Mouse (Mus musculus): ENCODE results near the gene Kcnh6. TPM values are rescaled to one million over a fixed set of nuclear protein-coding genes. Genes with fewer than 3 reads are reported as not detected.

Kcnh6 gene
- polyA plus RNA-seq, 1 experiment: 2.1 TPM

DNA sequence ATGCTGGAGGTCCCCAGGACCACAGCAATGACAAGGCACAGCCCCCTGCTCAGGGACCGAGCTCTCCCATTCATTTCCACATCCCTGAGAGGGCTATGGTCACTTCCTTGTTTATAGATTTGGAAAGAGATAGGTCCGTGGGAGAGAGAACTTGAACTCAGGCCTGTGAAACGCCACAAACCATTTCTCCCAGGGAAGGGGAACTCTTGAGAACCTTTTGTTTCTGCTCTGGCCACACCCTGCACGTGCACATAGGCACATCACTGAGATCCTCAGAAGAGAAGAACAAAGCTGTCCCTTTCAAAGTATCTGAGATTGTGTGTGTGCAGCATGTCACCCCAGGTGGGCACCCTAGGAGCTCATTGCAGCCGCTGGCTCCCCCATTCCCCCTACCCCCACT, 29.3 kb upstream of the Kcnh6 start:
- TF ChIP-seq POLR2A (IDR thresholded peaks at IDR 0.05; ENCODE audit: borderline replicate concordance, extremely low read depth, insufficient read depth, insufficient read length, poor library complexity, severe bottlenecking): no peak
- TF ChIP-seq CTCF (IDR thresholded peaks at IDR 0.05; ENCODE audit: borderline replicate concordance, extremely low read depth, insufficient read depth, insufficient read length): no peak
- DNase-seq (ENCODE audit: low read depth): no peak

DNA sequence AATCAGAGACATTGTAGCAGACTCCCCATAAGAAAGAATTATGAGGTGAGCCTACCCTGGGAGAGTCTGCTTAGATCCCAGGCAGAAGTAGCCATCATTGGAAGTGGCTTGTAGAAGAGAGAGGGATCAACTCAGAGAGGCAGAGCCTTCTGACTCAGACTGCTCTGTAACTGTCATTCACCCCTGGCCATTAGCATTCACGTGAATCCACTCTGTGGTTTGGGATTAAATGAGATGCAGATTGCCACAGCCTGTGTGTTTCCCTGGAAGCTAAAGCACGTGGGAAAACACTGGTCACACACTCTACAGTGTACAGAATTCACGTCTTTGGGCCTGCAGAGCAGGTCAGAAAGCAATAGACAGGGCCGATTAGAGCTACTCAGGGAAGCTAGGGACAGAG, 23.5 kb upstream of the Kcnh6 start:
- DNase-seq (ENCODE audit: low read depth): no peak
- TF ChIP-seq CTCF (IDR thresholded peaks at IDR 0.05; ENCODE audit: borderline replicate concordance, extremely low read depth, insufficient read depth, insufficient read length) (no peak), POLR2A (IDR thresholded peaks at IDR 0.05; ENCODE audit: borderline replicate concordance, extremely low read depth, insufficient read depth, insufficient read length, poor library complexity, severe bottlenecking) (no peak)

GRCm38 (mm10) chr11:105987446-105987845, 20.5 kb upstream of the Kcnh6 start:
- TF ChIP-seq POLR2A (IDR thresholded peaks at IDR 0.05; ENCODE audit: borderline replicate concordance, extremely low read depth, insufficient read depth, insufficient read length, poor library complexity, severe bottlenecking) (no peak), CTCF (IDR thresholded peaks at IDR 0.05; ENCODE audit: borderline replicate concordance, extremely low read depth, insufficient read depth, insufficient read length) (no peak)
- no peak for DNase-seq (ENCODE audit: low read depth)

- no peak for DNase-seq (ENCODE audit: low read depth)
- TF ChIP-seq CTCF (IDR thresholded peaks at IDR 0.05; ENCODE audit: borderline replicate concordance, extremely low read depth, insufficient read depth, insufficient read length) (no peak), POLR2A (IDR thresholded peaks at IDR 0.05; ENCODE audit: borderline replicate concordance, extremely low read depth, insufficient read depth, insufficient read length, poor library complexity, severe bottlenecking) (no peak)
These were observed 18.5 kb upstream of the Kcnh6 start for GRCm38 (mm10) chr11:105989446-105989845.

DNA sequence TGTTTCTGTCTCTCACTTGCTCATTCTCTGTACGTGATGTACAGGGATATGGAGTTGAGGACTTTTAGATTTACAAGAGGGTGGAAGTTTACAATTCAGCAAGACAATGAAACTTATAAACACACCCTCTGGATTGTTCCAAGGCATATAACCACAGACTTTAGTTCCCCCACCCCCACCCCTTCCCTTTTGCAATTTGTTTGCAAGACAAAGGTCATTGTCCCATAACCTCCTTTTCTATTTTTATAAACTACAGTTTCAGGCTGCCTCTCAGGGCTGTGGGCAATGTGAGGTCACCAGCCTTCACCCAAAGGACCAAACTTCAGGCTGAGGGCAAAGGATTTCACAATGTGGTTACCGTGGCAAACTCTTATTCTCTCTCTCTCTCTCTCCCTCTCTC, 17.7 kb upstream of the Kcnh6 start:
- no peak for DNase-seq (ENCODE audit: low read depth)
- TF ChIP-seq CTCF (IDR thresholded peaks at IDR 0.05; ENCODE audit: borderline replicate concordance, extremely low read depth, insufficient read depth, insufficient read length): no peak
- no peak for TF ChIP-seq POLR2A (IDR thresholded peaks at IDR 0.05; ENCODE audit: borderline replicate concordance, extremely low read depth, insufficient read depth, insufficient read length, poor library complexity, severe bottlenecking)

- no peak for DNase-seq (ENCODE audit: low read depth)
- no peak for TF ChIP-seq POLR2A (IDR thresholded peaks at IDR 0.05; ENCODE audit: borderline replicate concordance, extremely low read depth, insufficient read depth, insufficient read length, poor library complexity, severe bottlenecking)
- TF ChIP-seq CTCF (IDR thresholded peaks at IDR 0.05; ENCODE audit: borderline replicate concordance, extremely low read depth, insufficient read depth, insufficient read length): no peak
These were observed 13.5 kb upstream of the Kcnh6 start, which contains the start of gene Ace3 for GRCm38 (mm10) chr11:105994375-105994774. Ace3 (plus strand) TSS chr11:105994675.

DNA sequence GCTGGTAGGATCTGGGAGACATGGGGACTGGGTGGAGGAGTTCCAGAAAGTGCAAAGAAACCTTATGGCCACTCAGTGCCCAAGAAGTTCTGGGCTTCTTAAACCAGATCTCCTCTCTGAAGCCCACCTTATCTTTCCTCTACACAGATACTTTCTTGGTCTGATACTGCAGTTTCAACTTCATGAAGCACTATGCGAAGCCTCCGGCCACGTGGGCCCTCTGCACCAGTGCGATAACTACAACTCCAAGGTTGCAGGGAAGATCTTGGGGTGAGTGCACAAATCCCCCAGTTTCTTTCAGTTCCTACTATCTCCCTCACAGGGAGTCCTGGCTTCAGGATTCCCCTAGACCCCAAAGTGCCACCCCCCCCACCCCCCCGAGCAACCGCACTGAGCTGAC, 7.9 kb upstream of the Kcnh6 start:
- DNase-seq (ENCODE audit: low read depth): no peak
- TF ChIP-seq CTCF (IDR thresholded peaks at IDR 0.05; ENCODE audit: borderline replicate concordance, extremely low read depth, insufficient read depth, insufficient read length) (no peak), POLR2A (IDR thresholded peaks at IDR 0.05; ENCODE audit: borderline replicate concordance, extremely low read depth, insufficient read depth, insufficient read length, poor library complexity, severe bottlenecking) (no peak)

- DNase-seq (ENCODE audit: low read depth): peak; percentile 48
- no peak for TF ChIP-seq CTCF (IDR thresholded peaks at IDR 0.05; ENCODE audit: borderline replicate concordance, extremely low read depth, insufficient read depth, insufficient read length)
- TF ChIP-seq POLR2A (IDR thresholded peaks at IDR 0.05; ENCODE audit: borderline replicate concordance, extremely low read depth, insufficient read depth, insufficient read length, poor library complexity, severe bottlenecking): no peak
These were observed 6.2 kb upstream of the Kcnh6 start for GRCm38 (mm10) chr11:106001718-106002117.

DNA sequence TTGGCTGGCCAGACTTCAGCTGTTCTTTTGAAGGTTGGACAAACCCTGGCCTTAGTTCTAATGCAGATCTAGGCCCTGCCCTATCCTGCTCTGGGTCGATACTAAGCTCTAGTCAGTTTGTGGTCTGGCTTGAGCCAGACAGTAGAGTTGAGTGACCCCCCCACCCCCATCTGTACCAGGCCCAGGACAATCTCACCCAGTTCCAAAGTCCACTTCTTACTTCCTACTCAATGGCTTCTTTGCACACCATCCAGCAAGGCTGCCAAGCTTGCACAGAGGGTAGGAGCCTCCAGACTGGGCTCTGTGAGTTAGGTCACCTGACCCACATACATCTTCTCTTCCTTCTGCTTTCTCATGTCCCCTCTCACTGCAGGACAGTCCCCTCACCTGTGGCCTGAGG, 3.3 kb upstream of the Kcnh6 start:
- DNase-seq (ENCODE audit: low read depth): no peak
- no peak for TF ChIP-seq POLR2A (IDR thresholded peaks at IDR 0.05; ENCODE audit: borderline replicate concordance, extremely low read depth, insufficient read depth, insufficient read length, poor library complexity, severe bottlenecking)
- no peak for TF ChIP-seq CTCF (IDR thresholded peaks at IDR 0.05; ENCODE audit: borderline replicate concordance, extremely low read depth, insufficient read depth, insufficient read length)

DNA sequence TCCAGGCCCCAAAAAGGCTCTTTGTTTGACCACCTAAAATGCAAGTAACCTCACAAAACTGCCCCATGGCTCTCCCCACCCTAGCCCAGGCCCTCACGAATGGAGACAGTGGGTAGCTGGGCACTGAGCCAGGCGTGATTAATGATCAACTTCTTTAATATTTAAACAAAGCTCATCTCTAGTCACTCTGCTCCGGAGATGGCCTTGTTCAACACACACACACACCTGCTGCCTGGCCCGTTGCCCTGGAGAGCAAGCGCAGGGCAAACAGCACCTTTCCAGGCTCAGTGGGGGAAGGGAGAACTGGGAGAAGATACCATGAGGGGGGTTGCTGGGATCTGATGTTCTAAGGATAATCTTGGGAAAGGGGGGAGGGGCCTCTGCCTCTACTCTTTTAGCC, 2.0 kb upstream of the Kcnh6 start:
- TF ChIP-seq POLR2A (IDR thresholded peaks at IDR 0.05; ENCODE audit: borderline replicate concordance, extremely low read depth, insufficient read depth, insufficient read length, poor library complexity, severe bottlenecking): no peak
- no peak for TF ChIP-seq CTCF (IDR thresholded peaks at IDR 0.05; ENCODE audit: borderline replicate concordance, extremely low read depth, insufficient read depth, insufficient read length)
- DNase-seq (ENCODE audit: low read depth): peak; percentile 14

DNA sequence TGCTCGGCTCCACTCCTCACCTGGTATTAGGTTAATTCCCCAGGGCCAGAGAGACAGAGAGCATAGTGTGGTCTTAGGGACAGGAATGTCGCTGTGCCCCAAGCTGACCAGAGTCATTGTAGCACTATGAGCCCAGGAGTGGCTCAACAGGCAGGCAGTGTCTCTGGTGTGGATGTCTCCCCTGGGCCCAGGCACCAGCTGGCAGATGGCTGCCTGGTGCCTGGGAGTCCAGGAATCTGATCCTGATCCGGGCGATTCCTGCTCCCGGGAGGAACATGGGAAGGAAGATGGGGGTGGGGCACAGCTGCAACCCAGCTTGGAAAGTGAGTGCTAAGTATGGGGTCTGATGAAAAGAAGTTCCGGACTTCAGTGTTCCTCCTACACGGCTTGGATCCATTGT, 4.8 kb downstream of the Kcnh6 start:
- TF ChIP-seq CTCF (IDR thresholded peaks at IDR 0.05; ENCODE audit: borderline replicate concordance, extremely low read depth, insufficient read depth, insufficient read length) (no peak), POLR2A (IDR thresholded peaks at IDR 0.05; ENCODE audit: borderline replicate concordance, extremely low read depth, insufficient read depth, insufficient read length, poor library complexity, severe bottlenecking) (no peak)
- no peak for DNase-seq (ENCODE audit: low read depth)

GRCm38 (mm10) chr11:106013556-106014225, 5.8 kb downstream of the Kcnh6 start:
- DNase-seq (ENCODE audit: low read depth): peak; percentile 83
- no peak for TF ChIP-seq POLR2A (IDR thresholded peaks at IDR 0.05; ENCODE audit: borderline replicate concordance, extremely low read depth, insufficient read depth, insufficient read length, poor library complexity, severe bottlenecking)
- no peak for TF ChIP-seq CTCF (IDR thresholded peaks at IDR 0.05; ENCODE audit: borderline replicate concordance, extremely low read depth, insufficient read depth, insufficient read length)

Data from brain, embryonic 14.5 days (tissue).